Mouse (Mus musculus) myocyte (in vitro differentiated cells): ENCODE measurements around the gene D930048N14Rik. TPM values are rescaled to one million over a fixed set of nuclear protein-coding genes. Genes with fewer than 3 reads are reported as not detected.

ENCODE experiments used
- H3K27me3 ChIP-seq: one replicate; pipeline ENCODE4 v1.6.1; 2011; ENCODE audit not compliant: control insufficient read depth, insufficient read depth, insufficient read length
- H3K36me3 ChIP-seq: one replicate; pipeline ENCODE4 v1.6.1; 2011; ENCODE audit not compliant: control insufficient read depth, insufficient read depth
- H3K4me2 ChIP-seq: one replicate; pipeline ENCODE4 v1.6.1; 2011; ENCODE audit warnings: low read depth, control low read depth
- H3K4me3 ChIP-seq: one replicate; pipeline ENCODE4 v1.5.1; 2011; ENCODE audit warnings: mild to moderate bottlenecking, control low read depth, moderate library complexity
- H3K79me2 ChIP-seq: one replicate; pipeline ENCODE4 v1.6.1; 2011; ENCODE audit not compliant: control insufficient read depth, insufficient read depth
- H3ac ChIP-seq: one replicate; pipeline ENCODE4 v1.6.1; 2011; ENCODE audit not compliant: control insufficient read depth, insufficient read length
- CEBPB ChIP-seq: IDR thresholded peaks from 2 replicates; pipeline ENCODE4 v1.6.1; 2011; ENCODE audit warnings: mild to moderate bottlenecking, moderate library complexity; ENCODE audit not compliant: poor library complexity, insufficient read depth, severe bottlenecking
- E2F4 ChIP-seq: IDR thresholded peaks from one replicate; pipeline ENCODE4 v1.6.1; 2011; ENCODE audit warnings: mild to moderate bottlenecking, control low read depth, moderate library complexity; ENCODE audit not compliant: insufficient read depth
- MAX ChIP-seq: IDR thresholded peaks from one replicate; pipeline ENCODE4 v1.6.1; 2011; ENCODE audit warnings: low read depth, mild to moderate bottlenecking, control low read depth
- MYOD1 ChIP-seq, 3 experiments: IDR thresholded peaks; one replicate each; pipeline ENCODE4 v1.6.1; 2011; ENCODE audit warnings: control low read depth in 2 of 3, low read depth in 2 of 3, mild to moderate bottlenecking in 2 of 3, moderate library complexity in 1 of 3; ENCODE audit not compliant: insufficient read length in 2 of 3, control insufficient read depth in 1 of 3
- MYOG ChIP-seq, 3 experiments: IDR thresholded peaks; one replicate each; pipeline ENCODE4 v1.6.1; 2011; ENCODE audit warnings: control low read depth in 2 of 3, low read depth in 2 of 3, mild to moderate bottlenecking in 2 of 3; ENCODE audit not compliant: insufficient read length in 2 of 3, control insufficient read depth in 1 of 3, insufficient read depth in 1 of 3
- POLR2A ChIP-seq: IDR thresholded peaks from one replicate; pipeline ENCODE4 v1.6.1; 2011; ENCODE audit warnings: low read depth, mild to moderate bottlenecking, control low read depth, moderate library complexity; ENCODE audit not compliant: insufficient read length
- POLR2AphosphoS2 ChIP-seq: IDR thresholded peaks from one replicate; pipeline ENCODE4 v1.6.1; 2011; ENCODE audit warnings: low read depth, control low read depth; ENCODE audit not compliant: insufficient read length
- REST ChIP-seq: IDR thresholded peaks from one replicate; pipeline ENCODE4 v1.6.1; 2011; ENCODE audit warnings: mild to moderate bottlenecking, control low read depth, moderate library complexity; ENCODE audit not compliant: insufficient read depth, insufficient read length
- SRF ChIP-seq: IDR thresholded peaks from one replicate; pipeline ENCODE4 v1.6.1; 2011; ENCODE audit warnings: low read depth; ENCODE audit not compliant: control insufficient read depth, insufficient read length
- TCF12 ChIP-seq: IDR thresholded peaks from one replicate; pipeline ENCODE4 v1.6.1; 2011; ENCODE audit warnings: mild to moderate bottlenecking, control low read depth; ENCODE audit not compliant: poor library complexity, insufficient read depth, severe bottlenecking
- TCF3 ChIP-seq: IDR thresholded peaks from one replicate; pipeline ENCODE4 v1.6.1; 2011; ENCODE audit warnings: low read depth, control low read depth; ENCODE audit not compliant: insufficient read length
- USF1 ChIP-seq: IDR thresholded peaks from one replicate; pipeline ENCODE4 v1.6.1; 2011; ENCODE audit warnings: low read depth, mild to moderate bottlenecking, control low read depth, moderate library complexity
- polyA plus RNA-seq: library from polyadenylated mRNA; unstranded; fragments of >200 nt; fragmentation: generic; extraction: Trizol; gene quantifications from one replicate; pipeline ENCODE4 v1.2.1, GENCODE M21; 2012; ENCODE audit warnings: missing spikeins

Gene D930048N14Rik
- polyA plus RNA-seq, 1 experiment = 0.25 TPM

- Histone ChIP-seq H3K79me2 (no peaks in the 10 kb centered on the region), H3K36me3 (no peaks in the 10 kb centered on the region), H3K4me3 (no peak overlapping the region), H3K4me2 (no peak overlapping the region), H3K27me3 (no peaks in the 10 kb centered on the region), H3ac (no peak overlapping the region)
- TF ChIP-seq TCF3 (no peak), MYOD1 (IDR thresholded peaks at IDR 0.05; ENCODE audit: control insufficient read depth in 1 of 3, insufficient read length in 2 of 3, low read depth in 2 of 3) (no peak), CEBPB (no peak), MAX (no peak)
These were observed 2.2 kb downstream of the D930048N14Rik start for GRCm38 (mm10) chr11:51652889-51653418.

GRCm38 (mm10) chr11:51653736-51654135, 3.0 kb downstream of the D930048N14Rik start:
- no peak overlapping the region for H3ac ChIP-seq
- no peak overlapping the region for H3K4me3 ChIP-seq
- no peak overlapping the region for H3K4me2 ChIP-seq
- TF ChIP-seq MAX = no peak
- TF ChIP-seq CEBPB = no peak
- no peak for TF ChIP-seq TCF12
- no peak for TF ChIP-seq REST
- TF ChIP-seq E2F4 = no peak
- TF ChIP-seq MYOD1 (IDR thresholded peaks at IDR 0.05; ENCODE audit: control insufficient read depth in 1 of 3, insufficient read length in 2 of 3, low read depth in 2 of 3) = no peak
- no peaks in the 10 kb centered on the region for H3K79me2 ChIP-seq
- H3K27me3 ChIP-seq = no peaks in the 10 kb centered on the region
- no peaks in the 10 kb centered on the region for H3K36me3 ChIP-seq

GRCm38 (mm10) chr11:51654891-51655290, 4.1 kb downstream of the D930048N14Rik start:
- TF ChIP-seq E2F4 (no peak), POLR2AphosphoS2 (no peak), TCF3 (no peak), SRF (no peak)
- Histone ChIP-seq H3K79me2 (no peaks in the 10 kb centered on the region), H3ac (no peak overlapping the region), H3K36me3 (no peaks in the 10 kb centered on the region), H3K4me2 (no peak overlapping the region), H3K27me3 (no peaks in the 10 kb centered on the region), H3K4me3 (no peak overlapping the region)

GRCm38 (mm10) chr11:51656798-51657521, 6.2 kb downstream of the D930048N14Rik start:
- no peaks in the 10 kb centered on the region for H3K79me2 ChIP-seq
- H3K4me2 ChIP-seq = no peak overlapping the region
- no peak for TF ChIP-seq TCF3
- TF ChIP-seq POLR2A = no peak
- H3ac ChIP-seq = no peak overlapping the region
- H3K4me3 ChIP-seq = no peak overlapping the region
- H3K27me3 ChIP-seq = no peaks in the 10 kb centered on the region
- H3K36me3 ChIP-seq = no peaks in the 10 kb centered on the region

GRCm38 (mm10) chr11:51658291-51658690, 7.5 kb downstream of the D930048N14Rik start:
- Histone ChIP-seq H3ac (no peak overlapping the region), H3K36me3 (no peaks in the 10 kb centered on the region), H3K27me3 (no peaks in the 10 kb centered on the region), H3K4me3 (no peak overlapping the region), H3K79me2 (no peaks in the 10 kb centered on the region), H3K4me2 (peak overlapping the region; percentile 50)
- TF ChIP-seq MYOD1 (IDR thresholded peaks at IDR 0.05; ENCODE audit: control insufficient read depth in 1 of 3, insufficient read length in 2 of 3, low read depth in 2 of 3) (no peak), MAX (no peak)

GRCm38 (mm10) chr11:51658705-51659104, 8.0 kb downstream of the D930048N14Rik start:
- Histone ChIP-seq H3K4me2 (peak overlapping the region; percentile 50), H3K4me3 (no peak overlapping the region), H3K27me3 (no peaks in the 10 kb centered on the region), H3K79me2 (no peaks in the 10 kb centered on the region), H3K36me3 (no peaks in the 10 kb centered on the region), H3ac (no peak overlapping the region)
- TF ChIP-seq MYOG (IDR thresholded peaks at IDR 0.05; ENCODE audit: control insufficient read depth in 1 of 3, insufficient read depth in 1 of 3, insufficient read length in 2 of 3, low read depth in 2 of 3) = peak; percentile 37 to 86 (median 59)
- TF ChIP-seq MYOD1 (IDR thresholded peaks at IDR 0.05; ENCODE audit: control insufficient read depth in 1 of 3, insufficient read length in 2 of 3, low read depth in 2 of 3) = peak in 1 of 3 experiments; percentile 81
- peak; percentile 58 for TF ChIP-seq USF1
- no peak for TF ChIP-seq TCF12
- no peak for TF ChIP-seq POLR2A
- TF ChIP-seq REST = no peak
- no peak for TF ChIP-seq SRF
